Mouse (Mus musculus) retina, postnatal 1 day (tissue): ENCODE results near the gene Gramd1b.

Experiments
- DNase-seq: peaks from one replicate; pipeline ENCODE4 v3.0.0-alpha.2; 2012

Gramd1b gene

GRCm38 (mm10) chr9:40422368-40423057 lies 108.7 kb downstream of the Gramd1b start:
- DNase-seq = no peak

GRCm38 (mm10) chr9:40420652-40421335 lies 110.4 kb downstream of the Gramd1b start:
- no peak for DNase-seq

GRCm38 (mm10) chr9:40418803-40419202 lies 112.4 kb downstream of the Gramd1b start:
- no peak for DNase-seq

GRCm38 (mm10) chr9:40416150-40416549 lies 115.0 kb downstream of the Gramd1b start:
- peak; percentile 35 for DNase-seq

GRCm38 (mm10) chr9:40414904-40415766 lies 116.0 kb downstream of the Gramd1b start:
- DNase-seq = peak; percentile 93

- DNase-seq = peak; percentile 89
These were observed 116.7 kb downstream of the Gramd1b start for GRCm38 (mm10) chr9:40414498-40414903.

- no peak for DNase-seq
These were observed 117.6 kb downstream of the Gramd1b start for GRCm38 (mm10) chr9:40413601-40414000.

- no peak for DNase-seq
These were observed 118.3 kb downstream of the Gramd1b start for GRCm38 (mm10) chr9:40412931-40413330.

GRCm38 (mm10) chr9:40412246-40412645 lies 118.9 kb downstream of the Gramd1b start:
- DNase-seq = no peak

- DNase-seq = no peak
These were observed 120.3 kb downstream of the Gramd1b start for GRCm38 (mm10) chr9:40410895-40411294.

- no peak for DNase-seq
These were observed 122.1 kb downstream of the Gramd1b start for GRCm38 (mm10) chr9:40409071-40409470.

GRCm38 (mm10) chr9:40408415-40408814 lies 122.8 kb downstream of the Gramd1b start:
- DNase-seq = no peak

GRCm38 (mm10) chr9:40407876-40408275 lies 123.3 kb downstream of the Gramd1b start:
- peak; percentile 40 for DNase-seq

GRCm38 (mm10) chr9:40405804-40406203 lies 125.4 kb downstream of the Gramd1b start:
- DNase-seq = no peak

GRCm38 (mm10) chr9:40405263-40405662 lies 125.9 kb downstream of the Gramd1b start:
- DNase-seq = no peak

- DNase-seq = no peak
These were observed 126.5 kb downstream of the Gramd1b start for GRCm38 (mm10) chr9:40404637-40405036.

- DNase-seq = no peak
These were observed 127.4 kb downstream of the Gramd1b start for GRCm38 (mm10) chr9:40403750-40404149.

- no peak for DNase-seq
These were observed 129.4 kb downstream of the Gramd1b start for GRCm38 (mm10) chr9:40401818-40402217.

- DNase-seq = no peak
These were observed 130.3 kb downstream of the Gramd1b start for GRCm38 (mm10) chr9:40400854-40401253.

- DNase-seq = no peak
These were observed 131.0 kb downstream of the Gramd1b start for GRCm38 (mm10) chr9:40400171-40400570.

GRCm38 (mm10) chr9:40399359-40399932 lies 131.7 kb downstream of the Gramd1b start:
- DNase-seq = no peak

- no peak for DNase-seq
These were observed 133.5 kb downstream of the Gramd1b start for GRCm38 (mm10) chr9:40397471-40398245.
